Mouse (Mus musculus) testis, adult 10 weeks (tissue): ENCODE data around the gene Tyw5. TPM values are rescaled to one million over a fixed set of nuclear protein-coding genes. Genes with fewer than 3 reads are reported as not detected.

Source experiments
- polyA plus RNA-seq: library from polyadenylated mRNA; stranded (reverse); fragments of 350-450 nt; fragmentation: Illumina TruSeq; extraction: RNeasy Lipid Tissue Mini Kit (QIAGEN cat#74804); gene quantifications from one replicate; pipeline ENCODE4 v1.2.3, GENCODE M21; 2014; ENCODE audit warnings: low read depth, low replicate concordance

Tyw5 gene
- 32.1 TPM for polyA plus RNA-seq

GRCm38 (mm10) chr1:57406187-57407151 is at the start of gene Tyw5, which contains the start of gene Maip1:
TSS of gene Tyw5 (minus strand) at chr1:57407101.
TSS of gene Maip1 (plus strand) at chr1:57406328.

GRCm38 (mm10) chr1:57377376-57378341 is 29.2 kb downstream of the Tyw5 start, which contains the start of gene 1700066M21Rik:
TSS of gene 1700066M21Rik (plus strand) at chr1:57377620.

Other genes starting within 250 kb of the Tyw5 start
- gene 1700066M21Rik, start 29.5 kb downstream of the Tyw5 start, polyA plus RNA-seq, result 72.5 TPM
- gene Maip1, start 773 bp downstream of the Tyw5 start, polyA plus RNA-seq, result 11.7 TPM